Mouse (Mus musculus): ENCODE measurements around the gene C2cd2. TPM values are rescaled to one million over a fixed set of nuclear protein-coding genes. Genes with fewer than 3 reads are reported as not detected.

Gene C2cd2
- 30.6 and 34.0 TPM in 2 replicates for polyA plus RNA-seq (2012)

DNA sequence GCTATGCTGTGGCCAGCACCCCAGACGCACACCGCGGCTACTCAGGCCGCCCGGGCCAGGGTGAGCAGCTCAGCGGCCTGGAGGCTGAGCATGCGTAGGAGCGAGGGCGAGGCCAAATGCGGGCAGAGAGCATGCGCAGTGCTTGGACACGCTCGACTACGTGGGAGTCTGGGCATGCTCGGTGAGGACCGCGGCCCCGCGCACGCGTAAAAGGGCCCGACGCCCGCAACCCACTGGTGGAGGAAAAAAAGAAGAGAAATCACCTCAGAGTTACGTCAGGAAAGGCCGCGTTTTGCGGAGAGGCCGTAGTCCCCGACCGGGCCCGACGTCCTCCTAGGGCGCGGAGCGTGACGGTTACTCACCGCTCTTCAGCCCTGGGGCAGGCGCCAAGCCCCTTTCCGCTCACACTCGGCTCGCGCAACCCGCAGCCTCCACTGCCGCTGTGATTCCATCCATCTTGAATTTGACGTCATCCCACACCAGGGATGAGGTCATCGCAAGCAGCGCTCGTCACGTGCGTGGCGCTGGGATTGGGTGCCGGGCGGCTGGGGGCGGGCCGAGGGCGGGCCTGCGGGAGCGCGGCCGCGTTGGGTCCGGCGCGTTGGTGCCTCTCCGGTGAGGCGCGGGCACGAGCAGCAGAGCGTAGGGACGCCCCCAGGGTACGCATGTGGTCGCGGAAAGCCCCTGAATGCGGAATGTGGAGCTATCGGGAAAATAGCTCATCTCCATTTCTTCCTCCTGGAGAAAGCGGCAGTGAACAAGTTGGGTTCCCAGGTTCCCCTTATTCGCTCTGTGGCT lies at the start of gene C2cd2, which contains the start of gene Zbtb21:
Gene C2cd2 (minus strand): TSS at position 448 of the 798 bp plus-strand sequence.
Gene Zbtb21 (minus strand): TSS at position 472 of the 798 bp plus-strand sequence.

DNA sequence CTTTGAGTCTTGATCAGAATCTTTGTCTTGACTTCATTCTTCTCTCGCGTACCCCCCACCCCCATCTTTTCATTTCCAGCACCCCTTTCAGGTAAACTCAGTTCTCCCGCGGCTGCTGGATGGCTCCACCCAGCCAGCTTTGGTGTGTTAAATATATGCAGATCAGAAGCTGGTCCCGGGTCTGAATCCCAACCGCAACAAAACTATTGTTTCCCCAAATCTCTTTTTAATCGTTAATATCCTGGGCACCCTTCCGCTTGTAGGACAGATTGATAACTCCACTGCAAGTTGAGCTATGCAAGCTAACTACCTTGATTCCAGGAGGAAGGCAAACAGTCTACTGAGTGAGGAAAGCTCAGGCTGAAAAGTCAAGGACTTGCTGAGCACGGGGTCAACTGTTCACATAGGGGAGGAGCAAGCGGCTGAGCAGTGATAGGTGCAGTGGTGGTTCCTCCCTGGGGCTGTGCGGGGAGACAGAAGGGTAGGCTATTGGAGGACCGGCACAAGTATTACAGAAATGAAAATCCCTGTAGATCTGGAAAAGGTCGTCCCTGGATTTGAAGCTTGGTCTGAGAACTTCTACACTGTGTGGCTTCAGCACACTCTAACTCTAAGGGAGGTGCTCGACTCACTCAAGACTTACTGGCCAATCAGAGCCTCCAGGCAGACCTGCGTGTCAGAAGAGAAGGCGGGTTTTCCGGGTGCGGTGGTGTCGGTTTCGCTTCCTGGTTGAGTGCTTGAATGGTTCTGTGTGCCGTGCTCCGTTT lies 34.4 kb upstream of the C2cd2 start, which contains the start of gene B230307C23Rik:
Gene B230307C23Rik (plus strand): TSS at position 700 of the 767 bp plus-strand sequence.

DNA sequence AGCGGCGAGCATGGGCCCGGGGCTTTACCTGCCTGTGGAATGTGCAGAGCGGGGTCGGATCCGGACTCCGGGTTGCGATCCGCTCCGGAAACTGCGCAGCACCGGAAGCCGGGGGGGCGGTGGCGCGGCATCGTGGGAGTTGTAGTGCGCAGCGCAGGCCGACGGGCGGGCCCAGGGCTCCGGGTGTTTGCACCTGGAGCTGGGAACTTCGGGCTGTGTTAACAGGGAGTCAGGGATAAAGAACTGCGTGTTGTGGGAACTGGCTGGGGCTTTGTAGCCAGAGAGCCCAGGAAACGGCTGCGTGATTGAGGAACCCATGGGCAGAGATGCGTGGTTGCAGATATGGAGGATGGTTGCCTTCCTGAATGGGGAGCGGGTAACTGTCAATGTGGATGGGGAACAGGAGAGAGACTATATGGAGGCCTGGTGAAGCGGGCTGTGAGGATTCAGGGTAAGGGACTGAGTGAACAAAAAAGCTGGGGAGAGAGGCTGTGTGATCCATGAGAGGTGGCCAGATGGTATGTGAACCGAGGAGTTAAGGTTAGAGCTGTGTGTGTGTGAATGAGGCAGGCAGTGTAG lies 110.6 kb downstream of the C2cd2 start, which contains the start of gene Prdm15:
Gene Prdm15 (minus strand): TSS at position 110 of the 579 bp plus-strand sequence.

Other genes starting within 250 kb of the C2cd2 start
- 0.02 TPM in 1 of 2 replicates, not detected in the other for gene Ripk4, start 198.8 kb downstream of the C2cd2 start, polyA plus RNA-seq (2012)
- gene Prdm15, start 110.7 kb downstream of the C2cd2 start, polyA plus RNA-seq (2012), result 4.3 and 7.1 TPM in 2 replicates
- gene Zbtb21, start within 50 bp of the C2cd2 start, polyA plus RNA-seq (2012), result 38.4 and 52.2 TPM in 2 replicates
- gene B230307C23Rik, start 34.7 kb upstream of the C2cd2 start, polyA plus RNA-seq (2012), result 1.5 and 2.1 TPM in 2 replicates
- 0.56 and 1.1 TPM in 2 replicates for gene A630089N07Rik, start 119.9 kb upstream of the C2cd2 start, polyA plus RNA-seq (2012)

Data from megakaryocyte-erythroid progenitor cell, adult 5 weeks (primary cell).